Mouse (Mus musculus) ovary, postnatal 10 days (tissue): ENCODE measurements around the gene Pisd.
A peak's percentile ranks its signal among the peaks of the same experiment; 100 is the strongest.
"Not testable (repeated sequence)": the region's sequence is repeated elsewhere in the genome, so short reads cannot be mapped to it uniquely, and the experiment has no call there.

Experiments used
- DNase-seq: peaks from one replicate; pipeline ENCODE4 v3.0.0; 2022; ENCODE audit warnings: low spot score

The Pisd gene

GRCm38 (mm10) chr5:32745705-32746655 is 39.5 kb downstream of the Pisd start:
- DNase-seq: peak; percentile 52

GRCm38 (mm10) chr5:32742149-32742548 is 43.3 kb downstream of the Pisd start:
- DNase-seq: no peak

- DNase-seq: not testable (repeated sequence)
Observed at GRCm38 (mm10) chr5:32741377-32741776, 44.1 kb downstream of the Pisd start.

GRCm38 (mm10) chr5:32740850-32741249 is 44.6 kb downstream of the Pisd start:
- not testable (repeated sequence) for DNase-seq

GRCm38 (mm10) chr5:32740138-32740537 is 45.3 kb downstream of the Pisd start:
- no peak for DNase-seq

- not testable (repeated sequence) for DNase-seq
Observed at GRCm38 (mm10) chr5:32736770-32737169, 48.7 kb downstream of the Pisd start.

GRCm38 (mm10) chr5:32735779-32736178 is 49.7 kb downstream of the Pisd start:
- no peak for DNase-seq

GRCm38 (mm10) chr5:32733892-32734291 is 51.6 kb downstream of the Pisd start:
- not testable (repeated sequence) for DNase-seq

GRCm38 (mm10) chr5:32728851-32729250 is 56.6 kb downstream of the Pisd start:
- no peak for DNase-seq

GRCm38 (mm10) chr5:32728300-32728699 is 57.1 kb downstream of the Pisd start:
- no peak for DNase-seq

- DNase-seq: not testable (repeated sequence)
Observed at GRCm38 (mm10) chr5:32725397-32725796, 60.0 kb downstream of the Pisd start.

- DNase-seq: no peak
Observed at GRCm38 (mm10) chr5:32723981-32724380, 61.5 kb downstream of the Pisd start.

GRCm38 (mm10) chr5:32722711-32723110 is 62.7 kb downstream of the Pisd start:
- not testable (repeated sequence) for DNase-seq

- DNase-seq: no peak
Observed at GRCm38 (mm10) chr5:32722263-32722662, 63.2 kb downstream of the Pisd start.

GRCm38 (mm10) chr5:32721316-32721715 is 64.1 kb downstream of the Pisd start:
- DNase-seq: no peak

GRCm38 (mm10) chr5:32720416-32720815 is 65.0 kb downstream of the Pisd start:
- no peak for DNase-seq

- DNase-seq: no peak
Observed at GRCm38 (mm10) chr5:32718916-32719315, 66.5 kb downstream of the Pisd start.

GRCm38 (mm10) chr5:32717726-32718125 is 67.7 kb downstream of the Pisd start:
- no peak for DNase-seq

GRCm38 (mm10) chr5:32713703-32714467 is 71.6 kb downstream of the Pisd start:
- DNase-seq: peak; percentile 74

GRCm38 (mm10) chr5:32713042-32713702 is 72.3 kb downstream of the Pisd start:
- no peak for DNase-seq

- no peak for DNase-seq
Observed at GRCm38 (mm10) chr5:32712221-32713041, 73.0 kb downstream of the Pisd start.
